Mouse (Mus musculus) midbrain, postnatal 0 days (tissue): ENCODE results near the gene Scyl3. TPM values are rescaled to one million over a fixed set of nuclear protein-coding genes. Genes with fewer than 3 reads are reported as not detected.
A peak's percentile ranks its signal among the peaks of the same experiment; 100 is the strongest.

Experiments
- ATAC-seq: fragments of 200-750 bp; cut with Nextera tagmentation; 2 replicates; pipeline ENCODE4 v1.8.0; 2017; ENCODE audit warnings: moderate number of reproducible peaks, mild to moderate bottlenecking, moderate TSS enrichment, moderate library complexity; ENCODE audit not compliant: low FRiP score
- DNase-seq: peaks from one replicate; pipeline ENCODE4 v3.0.0-alpha.2; 2015; ENCODE audit warnings: low spot score
- H3K27ac ChIP-seq: fragments of 300-500 bp; sonication (generic); 2 replicates; pipeline ENCODE4 v1.5.1; 2014; ENCODE audit warnings: low read depth, mild to moderate bottlenecking, low read length, mixed read lengths
- H3K27me3 ChIP-seq: fragments of 300-500 bp; sonication (generic); 2 replicates; pipeline ENCODE4 v1.6.1; 2014; ENCODE audit warnings: low read length, control low read depth, mixed read lengths; ENCODE audit not compliant: insufficient read depth
- H3K36me3 ChIP-seq: fragments of 300-500 bp; sonication (generic); 2 replicates; pipeline ENCODE4 v1.6.1; 2014; ENCODE audit warnings: low read length, control low read depth, mixed read lengths; ENCODE audit not compliant: insufficient read depth
- H3K4me1 ChIP-seq: fragments of 300-500 bp; sonication (generic); 2 replicates; pipeline ENCODE4 v1.6.1; 2014; ENCODE audit warnings: mild to moderate bottlenecking, control low read depth, antibody characterized with exemption, low read length, mixed read lengths; ENCODE audit not compliant: insufficient read depth
- H3K4me2 ChIP-seq: fragments of 300-500 bp; sonication (generic); 2 replicates; pipeline ENCODE4 v1.6.1; 2014; ENCODE audit warnings: low read depth, mild to moderate bottlenecking, low read length, mixed read lengths; ENCODE audit not compliant: poor library complexity, severe bottlenecking
- H3K4me3 ChIP-seq: fragments of 300-500 bp; sonication (generic); 2 replicates; pipeline ENCODE4 v1.5.1; 2014; ENCODE audit warnings: low read depth, mild to moderate bottlenecking, low read length, moderate library complexity
- H3K9ac ChIP-seq: fragments of 300-500 bp; sonication (generic); replicated peaks from 2 replicates; pipeline ENCODE4 v1.6.1; 2014; ENCODE audit warnings: mild to moderate bottlenecking, low read length, moderate library complexity, mixed read lengths; ENCODE audit not compliant: poor library complexity, severe bottlenecking
- H3K9me3 ChIP-seq: fragments of 300-500 bp; sonication (generic); 2 replicates; pipeline ENCODE4 v1.6.1; 2016; ENCODE audit warnings: low read length, control low read depth
- CTCF ChIP-seq: IDR thresholded peaks from 2 replicates; pipeline ENCODE4 v1.5.1; 2016; ENCODE audit warnings: antibody characterized with exemption, mild to moderate bottlenecking
- WGBS: fragments of 180-500 bp; shearing (Covaris S2); extraction: QIAGEN DNeasy Blood & Tissue Kit; methylation state at CpG from one replicate; pipeline ENCODE4 v1.1.7; 2014; 5-methylcytosine and 5-hydroxymethylcytosine counted together
- polyA plus RNA-seq: library from polyadenylated mRNA; unstranded; fragments of >200 nt; fragmentation: Nextera tagmentation; extraction: Ambion mirVana; gene quantifications from 2 replicates; pipeline ENCODE4 v1.2.1, GENCODE M21; 2015
- total RNA-seq: library from RNA; depleted of rRNA; stranded (reverse); fragments of >200 nt; gene quantifications from 2 replicates; pipeline ENCODE4 v1.2.3, GENCODE M21; 2014

Gene Scyl3
- total and polyA plus RNA-seq, 2 experiments from 2014 or later: 12.3 to 16.6 TPM

DNA sequence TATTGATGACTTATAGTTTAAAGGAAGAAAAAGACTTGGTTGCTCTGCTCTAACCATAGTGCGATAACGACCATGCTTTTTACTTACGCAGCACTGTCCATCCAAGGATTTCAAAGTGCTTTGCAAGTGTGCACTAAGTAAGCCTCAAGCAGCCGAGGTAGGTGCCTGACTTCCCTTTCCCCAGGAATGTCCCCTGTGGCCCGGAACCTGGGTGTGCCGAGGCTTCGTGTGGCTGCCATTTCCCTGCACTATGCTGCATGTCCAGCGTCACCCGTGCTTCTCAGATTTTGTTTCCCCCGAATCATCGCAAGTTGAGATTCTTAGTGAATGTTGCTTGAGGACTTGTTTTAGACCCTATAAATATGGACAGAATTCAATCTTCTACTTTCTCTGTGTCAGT, 16.9 kb upstream of the Scyl3 start:
- ATAC-seq: no peak
- Histone ChIP-seq H3K4me1 (no peaks in the 10 kb centered on the region), H3K27me3 (no peaks in the 10 kb centered on the region), H3K4me2 (no peak overlapping the region), H3K9me3 (no peaks in the 10 kb centered on the region), H3K9ac (no peak overlapping the region), H3K4me3 (no peak overlapping the region), H3K27ac (no peak overlapping the region), H3K36me3 (peaks cover 5% of the 10 kb centered on the region; the same call in 1 of the 2 replicates)
- TF ChIP-seq CTCF: no peak
- no peak for DNase-seq
- WGBS: 91% methylated on average over 11 of the region's 11 CpGs

DNA sequence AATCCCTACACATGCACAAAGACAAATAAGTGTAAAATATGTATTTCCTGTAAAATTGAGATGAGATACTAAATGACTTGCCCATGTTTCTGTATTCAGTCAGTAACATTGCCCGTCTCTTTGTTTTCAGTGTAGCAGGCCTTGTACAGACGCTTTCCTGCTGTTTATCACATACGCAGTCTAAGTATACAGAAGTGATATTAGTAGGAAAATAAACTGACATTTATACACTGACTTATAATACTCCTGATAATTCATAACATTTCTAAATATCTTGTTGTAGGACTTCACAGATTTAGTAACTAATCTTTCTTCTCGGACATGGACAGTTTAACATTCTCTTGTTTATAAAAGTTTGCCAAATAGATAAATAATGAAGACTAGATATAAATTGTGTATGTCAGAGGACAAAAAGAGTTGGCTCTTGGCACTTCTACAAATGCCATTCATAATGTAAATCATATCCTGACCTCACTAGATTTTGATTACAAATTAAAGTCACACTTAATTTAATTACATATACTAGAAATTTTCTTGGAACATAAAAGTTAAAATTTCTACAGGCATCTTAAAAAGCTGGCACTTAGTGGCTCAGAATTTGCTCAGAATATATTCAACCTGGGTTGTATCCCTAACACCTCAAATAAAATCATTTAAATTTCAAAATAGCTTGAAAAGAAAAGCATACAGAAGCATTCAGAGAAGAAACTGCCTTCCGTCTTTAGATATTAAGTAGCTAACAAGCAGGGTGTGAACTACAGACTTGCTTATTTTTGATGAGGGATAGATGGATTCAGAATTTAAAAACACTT, 11.3 kb upstream of the Scyl3 start:
- H3K9me3 ChIP-seq: no peaks in the 10 kb centered on the region
- H3K4me2 ChIP-seq: no peak overlapping the region
- DNase-seq: no peak

DNA sequence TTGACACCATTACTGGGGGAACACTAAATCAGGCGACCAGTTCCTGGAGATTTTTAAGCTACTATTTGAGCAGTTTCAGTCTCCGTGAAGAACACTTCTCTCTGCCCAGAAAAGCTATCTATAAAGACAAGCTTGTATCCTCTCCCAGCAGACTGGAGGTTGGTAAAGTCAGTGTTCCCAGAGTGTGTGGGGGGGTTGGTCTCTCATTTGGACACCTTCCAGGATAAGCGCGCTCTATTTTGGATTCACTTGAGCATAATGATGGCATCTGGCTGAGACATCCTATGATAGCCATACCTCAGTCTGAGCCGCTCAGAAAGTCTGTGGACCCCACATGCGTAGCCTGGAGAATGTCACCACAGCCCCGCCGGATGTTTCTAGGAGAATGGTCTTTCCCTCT, 4.8 kb upstream of the Scyl3 start:
- Histone ChIP-seq H3K27me3 (no peaks in the 10 kb centered on the region), H3K4me1 (no peaks in the 10 kb centered on the region), H3K27ac (no peak overlapping the region), H3K9ac (no peak overlapping the region), H3K36me3 (no peaks in the 10 kb centered on the region), H3K4me2 (no peak overlapping the region), H3K4me3 (no peak overlapping the region), H3K9me3 (no peaks in the 10 kb centered on the region)
- 90% methylated on average over 8 of the region's 8 CpGs for WGBS
- no peak for TF ChIP-seq CTCF
- DNase-seq: no peak
- no peak for ATAC-seq

More for the DNA sequence above, 11.3 kb upstream of the Scyl3 start:
- no peaks in the 10 kb centered on the region for H3K4me1 ChIP-seq
- TF ChIP-seq CTCF: no peak
- peaks cover 2% of the 10 kb centered on the region; the same call in 1 of the 2 replicates for H3K36me3 ChIP-seq
- H3K9ac ChIP-seq: no peak overlapping the region
- no peak overlapping the region for H3K4me3 ChIP-seq
- WGBS: 96% methylated on average over 5 of the region's 5 CpGs
- no peaks in the 10 kb centered on the region for H3K27me3 ChIP-seq
- no peak for ATAC-seq
- H3K27ac ChIP-seq: no peak overlapping the region

GRCm38 (mm10) chr1:163929636-163930457, 947 bp downstream of the Scyl3 start:
- Histone ChIP-seq H3K4me3 (peak overlapping the region; percentile 95), H3K27ac (peak overlapping the region; percentile 83), H3K27me3 (no peaks in the 10 kb centered on the region), H3K9me3 (no peaks in the 10 kb centered on the region), H3K4me1 (peaks cover 7% of the 10 kb centered on the region; the same call in 1 of the 2 replicates), H3K36me3 (peaks cover 8% of the 10 kb centered on the region), H3K9ac (peak overlapping the region; percentile 90), H3K4me2 (peak overlapping the region; percentile 58)
- peak; percentile 95 for DNase-seq
- no peak; the same call in 1 of the 2 replicates for TF ChIP-seq CTCF
- ATAC-seq: peak; percentile 94
- under 1% methylated on average over 69 of the region's 77 CpGs for WGBS

DNA sequence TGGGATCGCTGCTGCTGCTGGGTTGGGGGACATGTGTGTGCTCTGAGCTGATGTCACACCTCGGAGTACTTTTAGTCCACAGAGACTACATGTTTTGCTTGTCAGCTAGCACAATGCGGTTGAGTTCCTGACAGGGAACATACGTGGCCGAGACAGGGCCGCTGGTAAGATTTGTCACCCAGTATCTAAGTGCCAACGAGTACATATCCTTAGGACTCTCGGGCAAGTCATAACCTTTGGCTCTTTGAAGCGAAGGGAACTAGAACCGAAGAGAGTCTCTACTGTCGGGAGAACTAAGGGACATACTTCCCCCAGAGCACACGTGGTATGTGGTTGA, 1.5 kb downstream of the Scyl3 start:
- H3K9ac ChIP-seq: peak overlapping the region; percentile 90
- no peaks in the 10 kb centered on the region for H3K27me3 ChIP-seq
- H3K4me2 ChIP-seq: peak overlapping the region; percentile 58
- ATAC-seq (no peak; the same call in 1 of the 2 replicates), DNase-seq (peak; percentile 14)
- peaks cover 13% of the 10 kb centered on the region for H3K36me3 ChIP-seq
- WGBS: 8% methylated on average over 12 of the region's 12 CpGs
- no peak for TF ChIP-seq CTCF
- H3K4me1 ChIP-seq: peaks cover 7% of the 10 kb centered on the region; the same call in 1 of the 2 replicates
- H3K4me3 ChIP-seq: peak overlapping the region; percentile 95
- peak overlapping the region; percentile 83 for H3K27ac ChIP-seq
- H3K9me3 ChIP-seq: no peaks in the 10 kb centered on the region

GRCm38 (mm10) chr1:163931801-163932200, 2.9 kb downstream of the Scyl3 start:
- H3K27me3 ChIP-seq: no peaks in the 10 kb centered on the region
- no peak for ATAC-seq

More at GRCm38 (mm10) chr1:163931801-163932200, 2.9 kb downstream of the Scyl3 start:
- Histone ChIP-seq H3K4me2 (no peak overlapping the region), H3K36me3 (peaks cover 23% of the 10 kb centered on the region), H3K27ac (no peak overlapping the region), H3K4me3 (no peak overlapping the region), H3K4me1 (peaks cover 7% of the 10 kb centered on the region; the same call in 1 of the 2 replicates), H3K9ac (no peak overlapping the region), H3K9me3 (no peaks in the 10 kb centered on the region)
- DNase-seq: no peak
- no peak for TF ChIP-seq CTCF
- 87% methylated on average over 8 of the region's 8 CpGs for WGBS
